Mouse (Mus musculus) kidney, adult 9 months (tissue): ENCODE results near the gene Eif3d.
A peak's percentile ranks its signal among the peaks of the same experiment; 100 is the strongest.
"Not testable (repeated sequence)": the region's sequence is repeated elsewhere in the genome, so short reads cannot be mapped to it uniquely, and the experiment has no call there.

ENCODE experiments used
- DNase-seq: peaks from one replicate; pipeline ENCODE4 v3.0.0; 2022

The Eif3d gene

GRCm38 (mm10) chr15:77970470-77971292 lies at the start of gene Eif3d:
Gene Eif3d, minus strand, starts transcription at chr15:77970813.
- peak; percentile 99 for DNase-seq

- DNase-seq, result no peak
Observed at GRCm38 (mm10) chr15:78014046-78014445, 43.4 kb upstream of the Eif3d start.

DNA sequence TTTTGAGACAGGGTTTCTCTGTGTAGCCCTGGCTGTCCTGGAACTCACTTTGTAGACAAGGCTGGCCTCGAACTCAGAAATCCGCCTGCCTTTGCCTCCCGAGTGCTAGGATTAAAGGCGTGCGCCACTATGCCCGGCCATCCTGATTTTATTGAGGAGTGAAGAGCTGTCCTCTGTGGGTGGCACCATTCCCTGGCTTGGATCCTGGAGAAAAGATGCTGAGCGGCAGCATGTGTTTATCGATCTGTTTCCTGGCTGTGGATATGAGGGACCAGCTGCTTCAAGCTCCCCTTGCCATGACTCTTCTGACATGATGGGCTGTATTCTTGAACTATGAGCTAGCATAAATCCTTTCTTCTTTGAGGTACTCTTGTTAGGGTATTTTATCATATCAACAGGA lies 37.6 kb upstream of the Eif3d start:
- not testable (repeated sequence) for DNase-seq

DNA sequence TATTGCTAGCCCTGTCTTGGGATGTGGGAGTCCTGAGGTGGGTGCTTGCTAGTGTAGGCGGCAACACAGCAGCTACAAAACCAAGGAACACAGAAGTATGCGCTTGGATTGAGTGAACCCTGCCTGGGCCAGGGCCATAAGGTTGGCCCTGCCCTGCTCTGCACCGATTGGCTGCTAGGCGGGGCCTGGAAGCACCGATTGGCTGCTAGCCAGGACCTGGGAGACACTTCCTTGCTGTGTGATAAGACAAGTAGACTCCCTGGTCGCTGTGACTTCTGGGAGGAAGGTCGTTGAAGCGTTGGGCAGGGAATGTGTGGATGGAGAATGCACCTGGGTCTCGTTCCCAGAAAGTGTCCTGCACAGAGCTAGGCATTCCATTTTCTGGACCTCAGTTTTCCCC lies 33.3 kb upstream of the Eif3d start:
- DNase-seq, result no peak

DNA sequence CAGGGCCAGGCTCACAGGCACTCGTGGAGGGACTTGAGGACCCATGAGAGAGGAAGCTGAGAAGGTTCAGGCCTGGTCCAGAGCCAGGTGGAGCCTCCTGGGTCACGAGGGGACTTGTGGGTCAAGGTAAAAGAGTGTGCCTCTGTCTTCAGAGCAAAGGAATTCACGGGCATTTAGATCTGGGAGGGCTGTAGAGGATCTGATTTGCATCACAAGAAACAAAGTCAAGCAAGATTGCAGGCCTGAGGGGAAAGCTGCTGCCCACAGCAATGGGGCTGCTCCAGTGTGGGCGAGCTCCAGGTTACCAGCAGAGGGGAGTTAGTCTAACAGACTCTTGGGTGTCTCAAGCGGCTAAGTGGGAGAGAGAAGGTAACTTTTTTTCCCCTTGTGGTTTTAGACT lies 30.8 kb upstream of the Eif3d start:
- no peak for DNase-seq

DNA sequence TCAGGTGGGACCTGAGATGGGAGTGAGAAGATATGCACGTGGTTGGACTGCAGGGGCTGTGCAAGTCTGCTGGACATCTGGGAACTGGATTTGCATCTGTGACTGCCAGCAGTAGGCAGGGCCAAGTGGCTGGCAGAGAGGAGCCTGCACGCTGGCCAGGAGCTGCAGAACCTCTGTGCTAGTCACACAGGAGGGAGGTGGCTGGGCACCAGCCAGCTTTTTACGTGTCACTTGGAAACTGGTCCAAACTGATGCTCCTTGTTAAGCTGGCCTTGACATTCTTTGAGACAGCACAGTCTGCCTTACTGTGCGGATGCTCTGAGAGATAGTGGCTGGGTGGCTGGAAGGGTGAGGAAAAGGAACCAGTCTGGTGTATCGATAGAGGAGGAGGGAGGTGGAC lies 17.9 kb upstream of the Eif3d start:
- DNase-seq, result no peak

DNA sequence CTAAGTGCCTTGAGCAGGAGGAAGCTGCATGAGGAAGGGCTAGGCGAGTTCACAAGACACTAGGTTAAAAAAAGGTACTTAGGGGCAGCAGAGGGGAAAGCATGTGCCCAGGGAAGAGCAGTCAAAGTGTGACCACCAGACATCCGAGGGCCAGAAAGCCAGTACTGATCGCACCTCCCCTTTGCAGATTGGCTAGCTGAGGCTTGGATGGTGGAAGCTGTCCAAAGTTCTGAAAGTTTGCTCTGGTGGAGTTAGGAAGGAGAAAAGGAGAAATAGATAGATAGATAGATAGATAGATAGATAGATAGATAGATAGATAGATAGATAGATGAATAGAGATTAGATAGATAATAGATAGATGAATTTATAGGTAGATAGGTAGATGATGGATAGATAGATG lies 12.8 kb upstream of the Eif3d start:
- no peak for DNase-seq

GRCm38 (mm10) chr15:77982195-77982939 lies 11.8 kb upstream of the Eif3d start:
- DNase-seq, result peak; percentile 38

DNA sequence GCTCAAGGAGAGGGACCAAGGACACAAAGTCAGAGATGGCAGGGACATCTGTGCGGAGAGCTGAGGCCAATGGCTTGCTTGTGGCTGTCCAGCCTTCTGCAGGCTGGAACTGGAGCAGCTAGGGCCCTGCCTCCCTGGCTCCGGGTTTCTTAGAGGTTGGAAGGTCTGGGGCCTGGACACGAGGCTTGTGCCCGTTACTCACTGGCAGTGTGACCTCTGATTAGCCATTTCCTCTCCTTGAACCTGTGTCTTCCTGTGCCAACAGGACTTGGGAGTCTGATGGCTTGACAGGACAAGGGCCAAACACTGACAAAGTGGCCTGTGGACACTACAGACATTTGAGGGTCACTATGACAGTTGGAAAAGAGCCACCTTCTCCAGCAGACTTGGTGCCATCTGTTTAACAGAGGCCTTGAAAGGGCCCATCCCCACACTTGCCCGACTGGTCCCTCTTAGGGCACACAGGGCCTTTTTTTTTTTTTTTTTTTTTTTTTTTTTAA lies 10.6 kb upstream of the Eif3d start:
- no peak for DNase-seq

DNA sequence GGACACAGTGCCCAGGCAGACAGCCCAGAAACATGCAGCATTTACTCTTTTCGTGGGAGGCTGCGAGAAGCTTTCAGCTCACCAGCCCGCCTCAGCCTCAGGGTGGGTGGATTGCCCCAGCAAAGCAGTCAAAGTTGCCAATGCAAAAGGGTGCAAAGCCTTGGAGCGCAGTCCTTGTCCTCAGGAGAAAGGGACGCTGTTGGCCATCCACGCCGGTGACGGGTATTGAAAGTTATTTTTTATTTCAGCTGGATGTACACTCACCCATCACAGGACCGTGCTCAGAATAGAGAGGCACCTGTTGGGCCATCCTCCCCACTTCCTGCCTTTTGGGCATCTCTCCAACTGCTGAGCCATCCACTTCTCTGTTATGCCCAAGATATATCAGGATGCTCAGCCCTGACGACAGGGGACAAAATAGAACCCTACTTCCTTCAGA lies 8.8 kb upstream of the Eif3d start:
- no peak for DNase-seq

DNA sequence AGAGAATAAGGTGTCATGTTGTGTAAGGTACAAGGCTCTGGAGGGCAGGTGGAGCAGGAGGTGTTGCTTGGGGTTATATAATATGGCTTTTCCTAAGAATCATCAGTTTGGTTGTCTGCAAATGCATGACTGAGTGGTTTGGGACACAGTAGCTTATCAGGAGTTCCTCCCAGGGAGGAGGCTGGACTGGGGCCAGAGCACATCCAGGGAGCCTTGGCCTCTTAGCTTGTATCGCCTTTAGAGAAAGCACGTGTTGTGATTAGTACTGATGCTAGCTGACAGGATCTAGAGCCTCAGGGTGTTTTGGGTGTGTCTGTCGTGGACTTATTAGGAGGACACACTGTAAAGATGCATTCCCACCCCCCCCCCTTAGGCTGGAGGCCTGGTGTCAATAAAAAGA lies 7.0 kb upstream of the Eif3d start:
- no peak for DNase-seq

- DNase-seq, result no peak
Observed at GRCm38 (mm10) chr15:77974165-77974841, 3.7 kb upstream of the Eif3d start.

- DNase-seq, result no peak
Observed at GRCm38 (mm10) chr15:77969940-77970469, 608 bp downstream of the Eif3d start.

DNA sequence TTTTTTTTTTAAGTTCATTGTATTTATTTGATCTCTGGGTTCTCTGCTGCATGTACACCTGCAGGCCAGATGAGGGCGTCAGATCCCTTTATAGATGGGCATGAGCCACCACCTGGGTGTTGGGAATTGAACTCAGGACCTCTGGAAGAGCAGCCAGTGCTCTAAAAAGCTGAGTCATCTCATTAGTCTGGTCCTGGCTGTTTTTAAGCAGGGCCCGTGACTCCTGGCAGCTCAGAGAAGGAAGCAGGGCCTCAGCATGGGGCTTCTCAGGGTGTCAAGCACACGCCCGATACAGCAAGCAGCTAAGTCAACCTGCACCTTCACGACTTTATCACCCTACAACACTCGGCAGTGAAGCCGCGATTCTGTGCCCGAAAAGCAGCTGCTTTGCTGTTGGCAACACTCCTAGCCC lies 5.5 kb downstream of the Eif3d start:
- DNase-seq, result no peak

DNA sequence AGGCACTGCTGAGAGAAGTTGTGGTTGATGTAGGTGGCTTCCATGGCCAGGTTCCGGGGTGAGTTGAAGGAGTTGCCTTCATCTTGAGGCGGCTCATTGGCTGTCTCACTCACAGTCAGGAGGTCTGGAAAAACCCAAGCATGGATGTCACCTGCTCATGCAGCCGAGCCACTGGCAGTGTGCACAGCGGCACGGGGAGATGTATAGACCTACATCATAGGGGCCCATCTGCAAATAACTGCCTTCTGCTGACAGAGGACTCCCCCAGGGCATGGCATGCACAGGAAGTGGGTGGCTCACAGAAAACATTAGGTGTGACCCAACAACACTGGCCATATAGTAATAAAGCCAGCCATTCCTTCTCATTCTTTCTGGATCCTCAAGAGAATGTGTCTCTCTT lies 8.2 kb downstream of the Eif3d start:
- no peak for DNase-seq

DNA sequence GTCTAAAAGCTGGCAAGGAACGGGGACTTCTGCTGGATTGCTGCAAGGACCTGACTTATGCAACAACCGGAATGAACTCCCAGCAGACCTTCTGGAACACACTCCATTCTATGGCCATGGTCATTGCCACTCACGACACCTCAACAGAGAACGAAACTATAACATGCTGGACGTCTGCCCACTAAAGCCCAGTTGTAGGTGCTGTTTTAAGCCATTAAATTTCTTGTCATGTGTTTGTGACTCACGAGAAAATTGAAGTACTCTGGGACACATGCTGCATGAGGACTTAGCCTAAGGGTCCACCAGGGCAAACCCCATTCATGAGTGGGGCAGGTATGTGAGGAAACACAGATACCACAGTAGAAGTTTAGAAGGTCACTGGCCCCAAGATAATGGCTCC lies 9.9 kb downstream of the Eif3d start:
- no peak for DNase-seq

DNA sequence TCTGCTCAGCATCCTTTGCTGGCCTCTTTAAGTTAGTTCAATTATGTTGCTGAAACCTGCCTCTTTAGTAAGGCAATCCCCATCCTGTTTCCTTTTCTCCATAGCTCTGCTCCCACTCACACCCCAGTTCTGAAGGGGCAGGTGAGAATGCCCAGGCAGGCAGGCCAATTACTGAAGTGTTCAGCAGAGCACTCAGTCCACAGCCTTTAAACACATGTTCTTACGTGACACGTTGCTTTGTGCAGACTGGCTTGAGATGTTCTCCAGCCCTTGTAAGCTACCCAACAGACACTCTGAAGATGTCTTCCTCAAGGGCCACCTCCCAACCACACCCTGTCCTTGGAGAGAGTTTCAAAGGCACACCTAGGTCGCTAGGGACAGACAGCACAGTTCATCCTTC lies 12.5 kb downstream of the Eif3d start:
- DNase-seq, result no peak

- DNase-seq, result no peak
Observed at GRCm38 (mm10) chr15:77957625-77958024, 13.0 kb downstream of the Eif3d start.

GRCm38 (mm10) chr15:77956404-77956901 lies 14.2 kb downstream of the Eif3d start, which contains the start of gene Foxred2:
Gene Foxred2, minus strand, starts transcription at chr15:77956722.
- DNase-seq, result peak; percentile 87

DNA sequence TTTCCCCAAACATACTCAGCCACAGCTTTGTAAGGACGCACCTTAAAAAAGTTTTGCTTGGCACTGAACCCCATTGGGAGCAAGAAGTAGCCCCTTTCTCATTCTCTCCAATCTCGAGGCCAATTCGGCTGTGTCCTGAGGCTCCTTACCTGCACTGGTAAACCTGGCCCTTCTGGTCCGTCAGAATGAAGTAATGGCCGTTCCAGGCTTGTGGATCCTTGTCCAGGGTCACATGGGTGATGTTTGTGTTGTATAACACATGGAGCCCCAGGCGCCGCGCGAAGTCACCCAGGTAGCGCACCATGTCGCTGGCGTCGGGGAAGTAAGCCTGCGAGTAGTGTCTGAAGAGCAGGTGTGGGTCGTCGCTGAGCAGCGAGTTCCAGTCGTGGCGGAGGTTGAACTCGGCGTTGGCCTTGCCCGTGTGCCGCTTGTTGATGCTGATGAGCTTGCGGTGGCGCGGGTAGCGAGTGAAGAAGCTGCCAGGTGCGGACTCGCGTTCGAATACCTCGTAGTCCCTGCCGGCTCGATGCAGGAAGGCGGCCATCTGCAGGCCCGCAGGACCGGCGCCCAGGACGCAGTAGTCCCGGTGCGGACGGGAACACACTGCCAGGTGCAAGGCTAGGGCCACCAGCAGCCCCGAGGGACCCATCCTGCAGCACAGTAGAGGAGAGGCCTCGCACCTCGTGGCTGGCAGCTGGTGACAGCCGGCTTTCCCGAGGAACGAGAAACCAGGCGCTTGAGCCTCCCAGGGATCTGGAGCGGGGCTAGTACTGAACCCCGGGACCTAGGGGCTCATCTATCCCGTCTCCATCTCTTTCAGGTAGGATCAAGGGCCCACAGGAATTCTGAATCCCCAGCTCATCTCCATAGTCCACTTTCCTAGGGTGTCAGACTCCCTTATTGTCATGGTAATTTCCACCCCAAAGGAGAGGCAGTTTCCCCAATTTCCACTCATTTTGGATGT lies 14.9 kb downstream of the Eif3d start:
- DNase-seq, result no peak

DNA sequence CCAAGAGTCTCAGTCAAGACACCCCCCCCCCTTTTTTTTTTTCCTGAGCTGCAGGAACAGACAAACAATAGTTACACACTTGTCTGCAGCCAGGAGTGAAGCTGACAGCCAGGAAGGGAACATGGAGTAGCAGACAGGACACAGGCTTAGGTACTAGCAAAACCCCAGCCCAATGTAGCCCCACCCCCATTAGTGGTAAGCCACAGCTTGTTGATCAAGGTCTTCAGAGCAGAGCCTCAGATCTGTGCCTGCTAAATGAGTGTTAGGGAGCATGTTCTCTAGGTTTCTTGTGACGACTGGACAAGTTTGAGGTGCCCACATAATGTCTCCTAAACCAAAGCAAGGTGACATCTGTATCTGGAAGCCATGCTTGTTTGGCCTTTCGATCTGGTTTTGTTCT lies 16.3 kb downstream of the Eif3d start:
- DNase-seq, result no peak

DNA sequence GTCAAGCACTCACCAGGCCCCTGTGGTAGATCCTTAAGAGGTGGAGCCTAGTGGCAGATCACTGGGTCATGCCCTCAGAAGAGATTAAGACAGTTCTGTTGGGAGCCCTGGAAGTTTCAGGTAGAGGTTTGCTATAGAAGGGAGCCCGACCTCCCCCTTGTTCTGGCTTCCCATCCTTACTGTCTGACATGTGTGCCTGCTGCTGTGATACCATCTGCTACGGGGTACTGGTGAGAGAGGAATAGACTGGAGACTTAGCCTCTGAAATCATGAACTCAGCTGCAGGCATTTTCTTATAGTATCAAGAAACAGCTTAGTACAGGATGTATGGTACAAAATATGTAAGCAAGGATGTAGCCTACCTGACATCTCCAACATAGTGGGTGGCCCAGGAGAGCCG lies 17.7 kb downstream of the Eif3d start:
- no peak for DNase-seq
